Mouse (Mus musculus) ES-Bruce4 (cell line): ENCODE results near the gene App.

ENCODE experiments used
- CTCF ChIP-seq: IDR thresholded peaks from one replicate; pipeline ENCODE4 v1.8.1; 2011; ENCODE audit warnings: low read depth, low read length
- EP300 ChIP-seq: IDR thresholded peaks from 2 replicates; pipeline ENCODE4 v1.6.1; 2011; ENCODE audit warnings: low read depth, low read length; ENCODE audit not compliant: insufficient read depth

DNA sequence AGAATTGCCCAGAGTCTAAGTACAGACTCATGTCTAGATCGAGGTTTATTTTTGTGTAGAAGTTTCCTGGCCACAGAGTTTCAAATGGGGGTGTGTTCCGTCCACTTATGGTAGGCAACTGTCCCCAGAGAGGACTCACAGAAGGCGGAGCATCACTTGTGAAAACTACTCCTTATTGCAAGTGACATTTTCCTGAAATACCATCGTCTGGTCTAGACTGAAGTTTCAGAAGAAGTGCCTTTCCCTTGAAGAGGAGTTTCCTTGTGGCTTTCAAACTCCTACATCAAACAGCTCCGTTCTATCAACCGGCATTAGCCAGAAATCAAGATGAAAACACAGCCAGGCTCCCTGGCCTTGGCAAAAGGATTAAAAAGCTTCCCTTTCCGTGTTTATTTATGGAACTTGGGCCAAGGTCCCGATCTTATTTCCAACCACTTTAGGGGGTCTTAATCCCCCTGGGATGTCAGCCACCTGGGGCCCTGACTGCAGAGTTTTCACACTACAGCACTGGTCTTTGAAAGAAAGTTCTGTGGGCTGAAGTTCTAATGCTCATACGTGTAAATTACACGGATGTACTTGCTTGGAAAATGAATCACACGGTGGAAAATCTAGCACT lies 187.4 kb downstream of the App start:
- no peak for TF ChIP-seq EP300
- no peak for TF ChIP-seq CTCF
